Mouse (Mus musculus): ENCODE measurements around the gene Nicn1.

The Nicn1 gene

GRCm38 (mm10) chr9:108290016-108290750, at the start of gene Nicn1:
Nicn1 (plus strand) TSS chr9:108290429.
- under 1% methylated on average over 32 of the region's 32 CpGs for WGBS

GRCm38 (mm10) chr9:108244540-108244939, 45.7 kb upstream of the Nicn1 start:
- WGBS = 71% methylated on average over 3 of the region's 3 CpGs

GRCm38 (mm10) chr9:108244984-108245383, 45.2 kb upstream of the Nicn1 start:
- 73% methylated on average over 3 of the region's 3 CpGs for WGBS

GRCm38 (mm10) chr9:108248957-108249356, 41.3 kb upstream of the Nicn1 start:
- 61% methylated on average over 5 of the region's 5 CpGs for WGBS

- 88% methylated on average over 6 of the region's 6 CpGs for WGBS
Measured at GRCm38 (mm10) chr9:108251877-108252276, 38.4 kb upstream of the Nicn1 start.

- 95% methylated on average over 7 of the region's 7 CpGs for WGBS
Measured at GRCm38 (mm10) chr9:108252766-108253165, 37.5 kb upstream of the Nicn1 start.

GRCm38 (mm10) chr9:108260526-108260925, 29.7 kb upstream of the Nicn1 start:
- WGBS = 74% methylated on average over 4 of the region's 4 CpGs

- WGBS = 58% methylated on average over 7 of the region's 7 CpGs
Measured at GRCm38 (mm10) chr9:108261865-108262264, 28.4 kb upstream of the Nicn1 start.

- WGBS = 30% methylated on average over 11 of the region's 11 CpGs
Measured at GRCm38 (mm10) chr9:108262494-108263049, 27.7 kb upstream of the Nicn1 start.

GRCm38 (mm10) chr9:108263131-108263681, 27.0 kb upstream of the Nicn1 start:
- WGBS = under 1% methylated on average over 62 of the region's 62 CpGs

GRCm38 (mm10) chr9:108263690-108264190, 26.5 kb upstream of the Nicn1 start, which contains the start of gene Dag1:
Dag1 (minus strand) TSS chr9:108263958.
- 1% methylated on average over 71 of the region's 71 CpGs for WGBS

GRCm38 (mm10) chr9:108264191-108264921, 25.9 kb upstream of the Nicn1 start:
- WGBS = 15% methylated on average over 10 of the region's 10 CpGs

- WGBS = 79% methylated on average over 10 of the region's 10 CpGs
Measured at GRCm38 (mm10) chr9:108266261-108266935, 23.8 kb upstream of the Nicn1 start.

GRCm38 (mm10) chr9:108267691-108268090, 22.5 kb upstream of the Nicn1 start:
- WGBS = 61% methylated on average over 7 of the region's 7 CpGs

- 85% methylated on average over 7 of the region's 7 CpGs for WGBS
Measured at GRCm38 (mm10) chr9:108268701-108269100, 21.5 kb upstream of the Nicn1 start.

- WGBS = 65% methylated on average over 2 of the region's 2 CpGs
Measured at GRCm38 (mm10) chr9:108271941-108272340, 18.3 kb upstream of the Nicn1 start.

- WGBS = 76% methylated on average over 5 of the region's 5 CpGs
Measured at GRCm38 (mm10) chr9:108272691-108273090, 17.5 kb upstream of the Nicn1 start.

- WGBS = 88% methylated on average over 4 of the region's 4 CpGs
Measured at GRCm38 (mm10) chr9:108273485-108273884, 16.7 kb upstream of the Nicn1 start.

GRCm38 (mm10) chr9:108274476-108275330, 15.5 kb upstream of the Nicn1 start:
- WGBS = 85% methylated on average over 5 of the region's 5 CpGs

GRCm38 (mm10) chr9:108275331-108275659, 14.9 kb upstream of the Nicn1 start:
- 70% methylated on average over 6 of the region's 6 CpGs for WGBS

Data from cerebral cortex, adult 2 months (tissue).